Mouse (Mus musculus): ENCODE results near the gene Lrrk2.

DNA sequence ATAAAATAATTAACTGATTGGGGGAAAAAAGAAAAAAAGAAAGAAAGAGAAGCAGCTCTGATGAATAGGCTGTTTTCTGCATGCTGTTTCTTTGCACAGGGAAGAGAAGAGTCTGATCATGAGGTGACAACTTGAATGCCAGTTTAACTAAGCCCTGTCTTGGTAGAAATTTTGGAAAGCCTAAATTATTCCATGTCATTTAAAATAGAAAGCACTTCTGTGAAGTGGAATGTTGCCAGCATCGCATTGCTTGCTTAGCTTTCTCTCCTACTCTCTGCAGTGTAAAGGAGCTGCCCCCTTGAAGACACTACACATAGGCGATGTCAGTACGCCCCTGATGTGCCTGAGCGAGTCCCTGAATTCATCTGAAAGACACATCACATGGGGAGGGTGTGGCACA lies 133.5 kb downstream of the Lrrk2 start:
- TF ChIP-seq POLR2A (IDR thresholded peaks at IDR 0.05; ENCODE audit: extremely low read depth, insufficient read depth, low read length) (no peak), CTCF (IDR thresholded peaks at IDR 0.05; ENCODE audit: extremely low read depth, insufficient read depth, low read length) (no peak)

Measured in cortical plate, adult 2 months (tissue).